Mouse (Mus musculus) cortical plate, adult 2 months (tissue): ENCODE measurements around the gene Wdr46.

ENCODE experiments used
- CTCF ChIP-seq: fragments of 200-500 bp; IDR thresholded peaks from 2 replicates; pipeline ENCODE4 v1.5.1; 2011; ENCODE audit warnings: mild to moderate bottlenecking, control low read depth, low read length; ENCODE audit not compliant: insufficient read depth; ENCODE audit errors: extremely low read depth
- POLR2A ChIP-seq: fragments of 200-500 bp; IDR thresholded peaks from 2 replicates; pipeline ENCODE4 v1.6.1; 2011; ENCODE audit warnings: mild to moderate bottlenecking, low read length, control low read depth; ENCODE audit not compliant: insufficient read depth; ENCODE audit errors: extremely low read depth

DNA sequence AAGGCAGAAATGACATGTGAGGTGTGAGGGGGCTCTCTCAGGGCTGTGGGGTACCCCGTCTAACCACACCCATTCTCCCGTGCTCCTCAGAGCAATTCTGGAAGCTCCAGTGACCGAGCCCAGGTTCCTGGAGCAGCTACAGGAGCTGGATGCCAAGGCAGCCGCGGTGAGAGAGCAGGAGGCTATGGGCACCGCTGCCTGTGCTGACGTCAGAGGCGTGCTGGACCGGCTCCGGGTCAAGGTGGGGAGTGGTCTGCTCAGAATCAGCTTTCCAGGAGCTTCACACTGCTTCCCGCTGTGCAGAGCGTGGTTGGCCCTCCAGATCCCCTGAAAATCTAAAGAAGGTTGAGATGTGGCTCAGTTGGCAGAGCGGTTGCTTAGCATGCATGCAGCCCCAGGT lies 18.7 kb downstream of the Wdr46 start:
- no peak for TF ChIP-seq POLR2A
- no peak for TF ChIP-seq CTCF
